Mouse (Mus musculus) forebrain, postnatal 0 days (tissue): ENCODE data around the gene Cmip. TPM values are rescaled to one million over a fixed set of nuclear protein-coding genes. Genes with fewer than 3 reads are reported as not detected.

Experiments
- ATAC-seq: fragments of 200-750 bp; cut with Nextera tagmentation; 2 replicates; pipeline ENCODE4 v1.8.0; 2017; ENCODE audit warnings: mild to moderate bottlenecking, moderate library complexity
- DNase-seq: peaks from one replicate; pipeline ENCODE4 v3.0.0-alpha.2; 2015
- H3K27ac ChIP-seq: fragments of 300-500 bp; sonication (generic); 2 replicates; pipeline ENCODE4 v1.5.1; 2014; ENCODE audit warnings: low read depth, mild to moderate bottlenecking, antibody characterized with exemption, low read length, moderate library complexity, mixed read lengths
- H3K27me3 ChIP-seq: fragments of 300-500 bp; sonication (generic); 2 replicates; pipeline ENCODE4 v1.6.1; 2014; ENCODE audit warnings: mild to moderate bottlenecking, low read length, mixed read lengths; ENCODE audit not compliant: insufficient read depth
- H3K36me3 ChIP-seq: fragments of 300-500 bp; sonication (generic); 2 replicates; pipeline ENCODE4 v1.6.1; 2014; ENCODE audit warnings: mild to moderate bottlenecking, moderate library complexity; ENCODE audit not compliant: insufficient read depth
- H3K4me1 ChIP-seq: fragments of 300-500 bp; sonication (generic); 2 replicates; pipeline ENCODE4 v1.6.1; 2014; ENCODE audit warnings: antibody characterized with exemption; ENCODE audit not compliant: insufficient read depth
- H3K4me2 ChIP-seq: fragments of 300-500 bp; sonication (generic); 2 replicates; pipeline ENCODE4 v1.6.1; 2014; ENCODE audit warnings: low read depth, mild to moderate bottlenecking, moderate library complexity
- H3K4me3 ChIP-seq: fragments of 300-500 bp; sonication (generic); 2 replicates; pipeline ENCODE4 v1.5.1; 2014; ENCODE audit warnings: low read depth, low read length, mixed read lengths
- H3K9ac ChIP-seq: fragments of 300-500 bp; sonication (generic); 2 replicates; pipeline ENCODE4 v1.6.1; 2014; ENCODE audit warnings: mild to moderate bottlenecking
- H3K9me3 ChIP-seq: fragments of 300-500 bp; sonication (generic); 2 replicates; pipeline ENCODE4 v1.6.1; 2016; ENCODE audit warnings: low read length
- CTCF ChIP-seq: sonication (generic); IDR thresholded peaks from 2 replicates; pipeline ENCODE4 v1.5.1; 2016; ENCODE audit warnings: antibody characterized with exemption, control low read depth, low read depth
- WGBS: fragments of 180-500 bp; shearing (Covaris S2); extraction: QIAGEN DNeasy Blood & Tissue Kit; methylation state at CpG from one replicate; pipeline ENCODE4 v1.1.7; 2014; 5-methylcytosine and 5-hydroxymethylcytosine counted together
- polyA plus RNA-seq: library from polyadenylated mRNA; unstranded; fragments of >200 nt; fragmentation: Nextera tagmentation; extraction: Ambion mirVana; gene quantifications from 2 replicates; pipeline ENCODE4 v1.2.1, GENCODE M21; 2015
- total RNA-seq: library from RNA; depleted of rRNA; stranded (reverse); fragments of >200 nt; gene quantifications from 2 replicates; pipeline ENCODE4 v1.2.3, GENCODE M21; 2014

Gene Cmip
- total and polyA plus RNA-seq, 2 experiments from 2014 or later: 192 to 204 TPM

DNA sequence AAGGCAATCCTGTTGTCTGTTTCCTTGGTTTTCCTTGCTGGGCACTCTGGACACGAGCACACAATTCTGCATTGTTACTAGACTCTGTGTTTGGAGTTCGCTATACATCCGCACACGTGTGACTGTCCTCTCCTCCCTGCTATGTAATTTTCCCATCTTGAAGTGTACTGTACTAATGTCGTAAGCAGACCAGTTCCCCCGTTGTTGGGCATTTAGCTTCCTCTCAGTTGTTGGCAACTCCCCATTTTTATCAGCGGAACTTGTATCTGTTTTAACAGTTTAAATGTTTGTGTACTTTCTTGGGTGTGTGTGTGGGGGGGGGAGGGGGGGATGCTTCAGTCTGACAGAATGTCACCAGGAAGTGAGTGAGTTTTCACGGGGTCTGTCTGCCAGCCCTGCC lies 5.8 kb downstream of the Cmip start:
- no peak overlapping the region for H3K4me3 ChIP-seq
- WGBS: 49% methylated on average over 8 of the region's 8 CpGs
- no peak overlapping the region for H3K9ac ChIP-seq
- H3K27ac ChIP-seq: no peak overlapping the region
- TF ChIP-seq CTCF: no peak
- H3K4me1 ChIP-seq: peaks cover 20% of the 10 kb centered on the region
- H3K36me3 ChIP-seq: no peaks in the 10 kb centered on the region
- no peak for ATAC-seq
- DNase-seq: no peak
- H3K9me3 ChIP-seq: no peaks in the 10 kb centered on the region
- no peak overlapping the region; the same call in 1 of the 2 replicates for H3K4me2 ChIP-seq
- H3K27me3 ChIP-seq: no peaks in the 10 kb centered on the region

- Histone ChIP-seq H3K4me2 (no peak overlapping the region), H3K27ac (no peak overlapping the region), H3K9ac (no peak overlapping the region), H3K27me3 (no peaks in the 10 kb centered on the region), H3K4me1 (peaks cover 20% of the 10 kb centered on the region), H3K9me3 (no peaks in the 10 kb centered on the region), H3K4me3 (no peak overlapping the region), H3K36me3 (no peaks in the 10 kb centered on the region)
- TF ChIP-seq CTCF: no peak
- WGBS: 66% methylated on average over 6 of the region's 6 CpGs
- DNase-seq: no peak
- ATAC-seq: no peak
These were observed 6.6 kb downstream of the Cmip start for GRCm38 (mm10) chr8:117263442-117263841.

DNA sequence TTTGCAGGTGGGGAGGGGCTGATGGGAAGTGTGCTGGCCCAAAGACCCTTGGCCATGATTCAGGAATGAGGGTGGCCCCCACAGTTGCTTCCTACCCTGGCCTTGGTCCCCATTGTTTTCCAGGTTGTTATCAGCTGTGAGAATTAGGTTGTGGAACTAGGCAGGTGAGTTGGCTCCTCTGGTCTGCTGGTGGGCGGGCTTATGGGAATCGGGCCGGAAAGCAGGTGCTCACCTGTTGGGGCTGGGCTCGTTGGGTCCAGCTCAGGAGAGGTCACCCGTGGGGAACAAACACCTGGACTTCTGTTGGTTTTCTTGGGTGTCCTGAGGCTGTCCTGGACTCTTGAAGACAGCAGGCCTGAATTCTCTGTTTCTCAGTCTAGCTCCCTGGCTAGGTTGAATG lies 8.2 kb downstream of the Cmip start:
- ATAC-seq (no peak), DNase-seq (no peak)
- TF ChIP-seq CTCF: no peak
- Histone ChIP-seq H3K36me3 (no peaks in the 10 kb centered on the region), H3K4me1 (peaks cover 11% of the 10 kb centered on the region; the same call in 1 of the 2 replicates), H3K9ac (no peak overlapping the region), H3K4me2 (no peak overlapping the region), H3K4me3 (no peak overlapping the region), H3K27me3 (no peaks in the 10 kb centered on the region), H3K9me3 (no peaks in the 10 kb centered on the region), H3K27ac (no peak overlapping the region)
- 96% methylated on average over 5 of the region's 5 CpGs for WGBS

GRCm38 (mm10) chr8:117267403-117268129 lies 10.7 kb downstream of the Cmip start:
- no peak for TF ChIP-seq CTCF
- Histone ChIP-seq H3K4me2 (no peak overlapping the region), H3K4me1 (no peaks in the 10 kb centered on the region), H3K27me3 (no peaks in the 10 kb centered on the region), H3K9ac (no peak overlapping the region), H3K27ac (no peak overlapping the region), H3K9me3 (no peaks in the 10 kb centered on the region), H3K4me3 (no peak overlapping the region), H3K36me3 (no peaks in the 10 kb centered on the region)
- DNase-seq: no peak
- 84% methylated on average over 11 of the region's 11 CpGs for WGBS
- no peak for ATAC-seq

DNA sequence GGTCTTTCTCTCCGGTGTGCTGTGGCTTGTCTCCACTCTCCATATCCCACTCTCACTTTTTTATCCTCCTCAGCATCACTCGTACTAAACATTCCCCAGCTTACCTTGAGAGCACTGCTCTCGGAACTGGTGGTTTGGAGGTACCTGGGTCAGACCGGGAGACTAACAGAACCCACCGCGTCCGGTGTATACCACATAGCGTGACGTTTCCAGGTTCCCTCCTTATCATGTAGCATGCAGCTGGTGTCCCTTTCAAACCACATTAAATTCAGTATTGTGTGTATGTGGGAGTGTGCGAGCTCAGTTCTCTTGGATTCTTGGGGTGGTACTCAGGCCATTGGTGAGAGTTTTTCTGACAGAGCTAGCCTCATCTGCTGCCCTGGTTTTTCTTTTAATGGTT lies 21.4 kb downstream of the Cmip start:
- no peak for TF ChIP-seq CTCF
- no peak overlapping the region; the same call in 1 of the 2 replicates for H3K9ac ChIP-seq
- H3K4me2 ChIP-seq: peak overlapping the region; percentile 24; the same call in 1 of the 2 replicates
- WGBS: 73% methylated on average over 10 of the region's 10 CpGs
- H3K27me3 ChIP-seq: no peaks in the 10 kb centered on the region
- no peaks in the 10 kb centered on the region for H3K36me3 ChIP-seq
- no peaks in the 10 kb centered on the region for H3K9me3 ChIP-seq
- H3K4me3 ChIP-seq: no peak overlapping the region
- H3K27ac ChIP-seq: peak overlapping the region; percentile 74
- ATAC-seq (no peak), DNase-seq (no peak)
- peaks cover 12% of the 10 kb centered on the region for H3K4me1 ChIP-seq

DNA sequence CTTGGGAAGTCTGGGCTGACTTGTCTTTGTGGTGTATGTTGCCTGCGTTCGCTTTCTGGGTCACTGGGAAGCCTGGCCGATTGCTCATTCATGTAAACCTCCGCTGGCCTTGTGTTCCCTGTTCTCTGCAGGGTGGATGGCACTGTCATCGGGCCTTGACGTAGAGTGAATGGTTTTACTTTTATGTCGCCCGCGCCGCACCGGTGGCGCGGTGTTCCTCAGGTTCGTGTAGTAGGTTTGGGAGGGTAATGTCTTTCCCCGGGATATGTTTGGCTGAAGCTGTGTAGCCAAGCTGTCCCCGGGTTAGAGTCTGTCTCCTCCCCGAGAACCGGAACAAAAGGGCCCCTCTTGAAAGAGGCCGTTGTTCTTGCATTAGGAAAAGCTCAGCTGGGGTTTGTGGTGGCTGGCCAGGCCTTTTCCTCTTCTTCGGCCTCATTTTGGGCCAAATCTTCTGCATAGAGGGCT lies 21.8 kb downstream of the Cmip start:
- no peaks in the 10 kb centered on the region for H3K9me3 ChIP-seq
- no peaks in the 10 kb centered on the region for H3K36me3 ChIP-seq
- no peaks in the 10 kb centered on the region for H3K27me3 ChIP-seq
- no peak for TF ChIP-seq CTCF
- ATAC-seq: peak; percentile 80
- H3K27ac ChIP-seq: peak overlapping the region; percentile 74
- H3K9ac ChIP-seq: no peak overlapping the region; the same call in 1 of the 2 replicates
- peak overlapping the region; percentile 24 for H3K4me2 ChIP-seq
- no peak overlapping the region for H3K4me3 ChIP-seq
- peaks cover 12% of the 10 kb centered on the region for H3K4me1 ChIP-seq
- peak; percentile 57 for DNase-seq
- 7% methylated on average over 20 of the region's 20 CpGs for WGBS

GRCm38 (mm10) chr8:117280488-117280887 lies 23.6 kb downstream of the Cmip start:
- DNase-seq: no peak
- WGBS: 89% methylated on average over 7 of the region's 7 CpGs
- no peak overlapping the region for H3K4me3 ChIP-seq
- no peak overlapping the region for H3K9ac ChIP-seq
- peaks cover 12% of the 10 kb centered on the region for H3K4me1 ChIP-seq
- H3K9me3 ChIP-seq: no peaks in the 10 kb centered on the region
- H3K4me2 ChIP-seq: no peak overlapping the region
- H3K27ac ChIP-seq: 0 out of 2 replicates have a peak overlapping the region, but pooled peaks have one; percentile 4
- no peaks in the 10 kb centered on the region for H3K27me3 ChIP-seq
- no peak for TF ChIP-seq CTCF
- H3K36me3 ChIP-seq: no peaks in the 10 kb centered on the region; the same call in 1 of the 2 replicates
- ATAC-seq: no peak
